Mouse (Mus musculus) heart, adult 2 months (tissue): ENCODE measurements at regions not wholly inside any gene's neighbourhood (a gene's known extent, or its start where the extent isn't known, plus 50 kb on each side); places are given as distances from the start of the nearest gene placed in this dataset.

ENCODE experiments used
- DNase-seq, 2 experiments: peaks; one replicate each; pipeline ENCODE4 v3.0.0; 2021
- H3K27ac ChIP-seq: fragments of 200-600 bp; 2 replicates; pipeline ENCODE4 v1.8.1; 2022
- H3K27me3 ChIP-seq: fragments of 200-500 bp; 2 replicates; pipeline ENCODE4 v1.6.1; 2012; ENCODE audit warnings: mild to moderate bottlenecking, low read length, inconsistent platforms, mixed read lengths; ENCODE audit not compliant: control insufficient read depth, insufficient read depth
- H3K36me3 ChIP-seq: fragments of 200-500 bp; 2 replicates; pipeline ENCODE4 v1.6.1; 2012; ENCODE audit warnings: low read length, inconsistent platforms; ENCODE audit not compliant: control insufficient read depth, insufficient read depth
- H3K4me1 ChIP-seq: fragments of 200-500 bp; 2 replicates; pipeline ENCODE4 v1.6.1; 2011; ENCODE audit warnings: low read length; ENCODE audit not compliant: control insufficient read depth, insufficient read depth
- H3K4me3 ChIP-seq: fragments of 200-600 bp; 2 replicates; pipeline ENCODE4 v1.8.1; 2022
- H3K79me2 ChIP-seq: fragments of 200-500 bp; replicated peaks from 2 replicates; pipeline ENCODE4 v1.6.1; 2012; ENCODE audit warnings: mild to moderate bottlenecking, inconsistent platforms, low read length, moderate library complexity, mixed read lengths; ENCODE audit not compliant: control insufficient read depth, insufficient read depth
- H3K9ac ChIP-seq: fragments of 200-500 bp; 2 replicates; pipeline ENCODE4 v1.6.1; 2012; ENCODE audit warnings: low read depth, mild to moderate bottlenecking, control low read depth, inconsistent platforms, low read length, mixed read lengths
- CTCF ChIP-seq: fragments of 200-600 bp; IDR thresholded peaks from 2 replicates; pipeline ENCODE4 v1.8.1; 2022; ENCODE audit warnings: antibody characterized with exemption, mild to moderate bottlenecking, moderate library complexity
- EP300 ChIP-seq: fragments of 200-500 bp; IDR thresholded peaks from 2 replicates; pipeline ENCODE4 v1.6.1; 2011; ENCODE audit warnings: low read depth, low read length, control low read depth; ENCODE audit not compliant: insufficient read depth
- POLR2A ChIP-seq: fragments of 200-500 bp; IDR thresholded peaks from 2 replicates; pipeline ENCODE4 v1.6.1; 2011; ENCODE audit warnings: mild to moderate bottlenecking, low read depth, low read length, control low read depth; ENCODE audit not compliant: insufficient read depth
- WGBS: fragments of 180-500 bp; shearing (Covaris S2); methylation state at CpG from one replicate; pipeline ENCODE4 v1.1.7; 2018; 5-methylcytosine and 5-hydroxymethylcytosine counted together
- intact Hi-C: fragments of 180-260 bp; cut with DNase I; formaldehyde crosslinking; loops from one replicate; pipeline ENCODE4 v1.15.1; 2025

DNA sequence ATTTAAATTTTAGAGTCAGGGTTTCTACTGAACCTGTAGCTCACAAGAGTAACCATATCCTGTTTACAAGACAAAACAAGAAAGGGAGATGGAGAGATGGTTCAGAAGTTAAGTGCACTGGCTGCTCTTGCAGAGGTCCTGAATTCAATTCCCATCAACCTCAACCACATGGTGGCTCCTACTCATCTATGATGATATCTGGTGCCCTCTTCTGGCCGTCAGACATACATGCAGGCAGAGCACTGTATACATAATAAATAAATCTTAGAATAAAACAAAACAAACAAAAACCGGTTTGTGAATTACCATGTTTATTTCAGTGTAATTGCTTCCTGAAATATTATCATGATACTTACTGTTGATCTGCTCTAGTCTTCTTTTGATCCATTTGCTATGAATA lies 845.4 kb downstream of the Pcdh18 start:
- TF ChIP-seq POLR2A = no peak
- no peak for TF ChIP-seq EP300
- peak; percentile 24 for TF ChIP-seq CTCF
- WGBS = 51% methylated on average over 2 of the region's 2 CpGs

GRCm38 (mm10) chr3:48890403-48890802 lies 866.7 kb downstream of the Pcdh18 start:
- TF ChIP-seq CTCF (no peak), POLR2A (no peak), EP300 (no peak)

More for the DNA sequence above, 845.4 kb downstream of the Pcdh18 start:
- no peaks in the 10 kb centered on the region for H3K79me2 ChIP-seq
- intact Hi-C loops = no loop called here
- no peak for DNase-seq
- H3K27me3 ChIP-seq = no peaks in the 10 kb centered on the region
- H3K36me3 ChIP-seq = no peaks in the 10 kb centered on the region
- H3K27ac ChIP-seq = no peak overlapping the region
- no peak overlapping the region for H3K9ac ChIP-seq
- H3K4me1 ChIP-seq = no peaks in the 10 kb centered on the region
- no peak overlapping the region for H3K4me3 ChIP-seq

DNA sequence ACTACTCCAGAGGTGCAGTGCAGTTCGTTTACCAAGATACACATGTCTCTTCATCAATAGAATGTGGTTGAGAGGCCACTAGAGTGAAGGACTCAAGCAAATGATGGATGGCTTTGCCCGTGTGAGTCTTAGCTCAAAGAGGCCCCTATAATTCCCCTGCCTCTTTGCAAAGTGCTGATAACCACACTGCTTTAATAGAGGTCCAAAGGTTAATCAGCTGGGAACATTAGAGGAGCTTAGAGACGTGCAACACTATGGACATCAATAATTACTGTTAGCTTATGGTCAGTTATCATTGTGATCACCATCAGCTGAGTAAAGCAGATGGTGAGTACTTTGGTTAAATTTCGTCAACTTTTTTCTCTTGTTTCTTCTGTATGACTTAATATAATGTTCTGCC lies 869.2 kb downstream of the Pcdh18 start:
- WGBS = 34% methylated on average over 4 of the region's 4 CpGs
- Histone ChIP-seq H3K79me2 (no peaks in the 10 kb centered on the region), H3K27ac (no peak overlapping the region), H3K27me3 (no peaks in the 10 kb centered on the region), H3K4me3 (no peak overlapping the region), H3K4me1 (no peaks in the 10 kb centered on the region), H3K9ac (no peak overlapping the region), H3K36me3 (no peaks in the 10 kb centered on the region)
- DNase-seq = no peak
- TF ChIP-seq EP300 = no peak
- TF ChIP-seq POLR2A = no peak
- TF ChIP-seq CTCF = no peak
- intact Hi-C loops = no loop called here

More at GRCm38 (mm10) chr3:48890403-48890802, 866.7 kb downstream of the Pcdh18 start:
- Histone ChIP-seq H3K36me3 (no peaks in the 10 kb centered on the region), H3K4me3 (no peak overlapping the region), H3K79me2 (no peaks in the 10 kb centered on the region), H3K4me1 (no peaks in the 10 kb centered on the region), H3K27ac (no peak overlapping the region), H3K27me3 (no peaks in the 10 kb centered on the region), H3K9ac (no peak overlapping the region)
- DNase-seq = no peak
- intact Hi-C loops = no loop called here
- 69% methylated on average over 3 of the region's 3 CpGs for WGBS

- no peaks in the 10 kb centered on the region for H3K27me3 ChIP-seq
- no peaks in the 10 kb centered on the region for H3K4me1 ChIP-seq
- TF ChIP-seq CTCF (no peak), POLR2A (no peak), EP300 (no peak)
- H3K9ac ChIP-seq = no peak overlapping the region
- no peaks in the 10 kb centered on the region for H3K79me2 ChIP-seq
- no peaks in the 10 kb centered on the region for H3K36me3 ChIP-seq
- intact Hi-C loops = no loop called here
- H3K4me3 ChIP-seq = no peak overlapping the region
- WGBS = 51% methylated on average over 2 of the region's 2 CpGs
- no peak for DNase-seq
- no peak overlapping the region for H3K27ac ChIP-seq
Measured at GRCm38 (mm10) chr3:48869527-48869926, 887.6 kb downstream of the Pcdh18 start.

DNA sequence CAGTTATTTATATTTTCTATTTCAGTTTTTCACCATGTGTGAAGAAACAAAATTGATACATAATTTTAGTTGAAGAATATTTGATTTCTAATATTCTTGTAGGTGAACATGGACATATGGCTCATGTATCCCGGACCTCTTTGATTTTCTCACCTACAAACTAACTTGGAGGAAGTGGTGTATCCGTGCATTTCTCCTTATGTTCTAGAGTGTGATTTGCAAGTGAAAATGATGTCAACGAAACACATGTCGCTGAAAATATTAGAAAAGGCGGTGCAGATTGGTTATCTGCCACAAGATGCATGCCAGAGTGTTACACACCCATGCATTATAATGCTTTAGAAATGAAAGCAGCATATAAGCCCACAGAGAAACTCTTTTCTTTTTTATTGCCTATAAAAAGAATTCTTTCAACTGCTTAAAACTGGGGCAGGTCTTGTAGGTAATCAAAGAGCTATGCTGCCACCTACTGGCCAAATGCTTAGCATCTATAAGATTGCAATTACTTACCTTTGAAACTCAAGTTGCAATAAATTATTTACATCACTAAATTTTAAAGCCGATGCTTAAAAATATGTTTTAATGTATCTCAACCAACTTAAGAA lies 911.0 kb downstream of the Pcdh18 start:
- DNase-seq = no peak
- H3K9ac ChIP-seq = no peak overlapping the region
- no peak overlapping the region for H3K4me3 ChIP-seq
- H3K36me3 ChIP-seq = no peaks in the 10 kb centered on the region
- H3K27me3 ChIP-seq = no peaks in the 10 kb centered on the region
- no peaks in the 10 kb centered on the region for H3K4me1 ChIP-seq
- intact Hi-C loops = no loop called here
- 50% methylated on average over 6 of the region's 6 CpGs for WGBS
- no peak overlapping the region for H3K27ac ChIP-seq
- no peak for TF ChIP-seq EP300
- peak; percentile 77 for TF ChIP-seq CTCF
- H3K79me2 ChIP-seq = no peaks in the 10 kb centered on the region

GRCm38 (mm10) chr3:48840692-48841091 lies 916.4 kb downstream of the Pcdh18 start:
- Histone ChIP-seq H3K36me3 (no peaks in the 10 kb centered on the region), H3K27me3 (no peaks in the 10 kb centered on the region), H3K4me1 (no peaks in the 10 kb centered on the region), H3K79me2 (no peaks in the 10 kb centered on the region), H3K27ac (no peak overlapping the region), H3K9ac (no peak overlapping the region), H3K4me3 (no peak overlapping the region)
- WGBS = 49% methylated on average over 3 of the region's 3 CpGs
- TF ChIP-seq CTCF = no peak
- TF ChIP-seq EP300 = no peak
- TF ChIP-seq POLR2A = no peak
- intact Hi-C loops = no loop called here
- no peak for DNase-seq
